Mouse (Mus musculus): ENCODE measurements at regions not wholly inside any gene's neighbourhood (a gene's known extent, or its start where the extent isn't known, plus 50 kb on each side); places are given as distances from the start of the nearest gene placed in this dataset.

DNA sequence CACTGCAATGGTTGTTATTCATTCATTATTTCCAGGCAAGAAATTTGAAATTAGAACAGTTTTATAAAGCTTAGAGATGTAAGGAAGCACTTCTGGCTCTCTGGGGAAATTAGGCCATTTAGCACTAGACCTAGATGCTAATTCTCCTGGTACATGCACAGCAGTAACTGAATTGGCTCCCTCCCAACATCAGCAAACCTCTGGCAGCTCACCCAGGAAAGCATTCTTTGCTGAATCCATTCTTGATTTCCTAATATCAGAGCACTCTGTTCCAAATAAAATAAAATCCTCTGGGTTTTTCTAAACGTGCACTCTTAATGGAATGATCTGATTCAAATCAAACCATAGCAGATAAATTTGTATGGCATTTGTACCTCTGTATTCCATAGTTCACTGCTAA, 203.4 kb upstream of the Syndig1 start:
- no peak overlapping the region for H3K4me3 ChIP-seq
- H3K4me1 ChIP-seq = no peaks in the 10 kb centered on the region
- no peak for DNase-seq (ENCODE audit: low spot score)
- WGBS = 68% methylated on average over 1 of the region's 1 CpGs
- no peaks in the 10 kb centered on the region for H3K9me3 ChIP-seq
- H3K36me3 ChIP-seq (replicated peaks) = no peaks in the 10 kb centered on the region
- H3K27me3 ChIP-seq (replicated peaks; ENCODE audit: low read depth, poor library complexity, severe bottlenecking) = no peaks in the 10 kb centered on the region
- H3K27ac ChIP-seq (replicated peaks) = no peak overlapping the region

DNA sequence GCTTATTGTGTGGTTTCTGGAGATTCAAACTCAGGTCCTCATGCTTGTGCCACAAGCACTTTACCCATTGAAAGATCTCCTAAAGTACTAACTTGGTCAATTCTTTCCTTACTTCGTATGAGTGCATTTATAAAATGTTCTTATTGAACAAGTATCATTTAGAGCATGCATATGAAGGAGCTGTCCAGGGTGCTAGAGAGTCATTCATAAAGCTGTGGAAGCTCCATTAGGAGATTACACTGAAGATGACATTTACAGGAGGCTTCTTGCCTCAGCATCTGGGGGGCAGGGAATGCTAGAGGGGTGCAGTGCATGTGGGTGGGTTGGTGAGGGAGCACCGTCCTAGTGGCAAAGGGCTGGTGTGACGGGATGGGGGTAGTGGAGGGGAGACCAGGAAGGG, 187.8 kb upstream of the Syndig1 start:
- H3K27ac ChIP-seq (replicated peaks) = no peak overlapping the region
- WGBS = 84% methylated on average over 3 of the region's 3 CpGs

DNA sequence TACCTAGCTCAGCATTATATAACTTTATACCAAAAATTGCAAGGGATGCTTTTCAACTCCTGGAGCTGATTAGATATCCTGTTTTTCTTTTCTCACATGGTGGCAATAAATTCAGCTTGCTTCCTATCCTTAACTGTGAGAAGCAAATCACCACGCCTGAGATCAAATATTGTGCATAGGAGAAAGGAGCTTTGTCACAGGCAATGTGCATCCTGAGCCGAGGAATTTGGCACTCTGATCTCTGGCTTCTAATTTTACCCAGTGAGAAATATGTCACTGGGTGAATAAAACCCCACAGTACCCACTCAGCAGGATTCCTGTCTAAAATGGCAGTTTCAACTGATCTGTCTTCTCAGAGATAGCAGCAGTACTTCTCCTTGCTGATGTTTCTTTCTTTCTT, 177.2 kb upstream of the Syndig1 start:
- Histone ChIP-seq H3K4me3 (no peak overlapping the region), H3K9me3 (no peaks in the 10 kb centered on the region), H3K27ac (replicated peaks) (no peak overlapping the region), H3K27me3 (replicated peaks; ENCODE audit: low read depth, poor library complexity, severe bottlenecking) (no peaks in the 10 kb centered on the region), H3K36me3 (replicated peaks) (no peaks in the 10 kb centered on the region), H3K4me1 (no peaks in the 10 kb centered on the region)
- WGBS = 58% methylated on average over 2 of the region's 2 CpGs
- no peak for DNase-seq (ENCODE audit: low spot score)

More for the DNA sequence above, 187.8 kb upstream of the Syndig1 start:
- no peaks in the 10 kb centered on the region for H3K36me3 ChIP-seq (replicated peaks)
- DNase-seq (ENCODE audit: low spot score) = peak; percentile 8
- no peaks in the 10 kb centered on the region for H3K4me1 ChIP-seq
- H3K27me3 ChIP-seq (replicated peaks; ENCODE audit: low read depth, poor library complexity, severe bottlenecking) = no peaks in the 10 kb centered on the region
- H3K4me3 ChIP-seq = no peak overlapping the region
- H3K9me3 ChIP-seq = no peaks in the 10 kb centered on the region

DNA sequence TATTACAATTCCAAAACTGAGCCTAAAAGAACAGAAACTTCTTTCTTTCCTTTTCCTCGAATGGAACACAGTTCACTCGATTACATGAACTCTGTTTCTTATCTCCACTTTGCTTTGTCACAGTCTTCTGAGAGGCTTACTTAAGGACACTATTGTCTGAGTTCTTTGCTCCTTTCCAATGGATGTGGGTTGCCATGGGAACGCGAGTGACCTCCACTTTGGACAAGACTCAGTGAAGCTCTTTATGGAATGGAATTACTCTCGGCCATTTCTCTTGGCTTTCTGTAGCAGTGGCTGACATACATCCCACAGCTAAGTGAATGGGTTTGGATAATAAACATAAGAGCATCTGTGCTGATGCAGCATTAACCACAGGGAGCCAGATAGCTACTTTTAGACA, 167.9 kb upstream of the Syndig1 start:
- Histone ChIP-seq H3K9me3 (no peaks in the 10 kb centered on the region), H3K27ac (replicated peaks) (no peak overlapping the region), H3K27me3 (replicated peaks; ENCODE audit: low read depth, poor library complexity, severe bottlenecking) (no peaks in the 10 kb centered on the region), H3K4me1 (no peaks in the 10 kb centered on the region), H3K36me3 (replicated peaks) (no peaks in the 10 kb centered on the region), H3K4me3 (no peak overlapping the region)
- WGBS = 66% methylated on average over 5 of the region's 5 CpGs
- no peak for DNase-seq (ENCODE audit: low spot score)

DNA sequence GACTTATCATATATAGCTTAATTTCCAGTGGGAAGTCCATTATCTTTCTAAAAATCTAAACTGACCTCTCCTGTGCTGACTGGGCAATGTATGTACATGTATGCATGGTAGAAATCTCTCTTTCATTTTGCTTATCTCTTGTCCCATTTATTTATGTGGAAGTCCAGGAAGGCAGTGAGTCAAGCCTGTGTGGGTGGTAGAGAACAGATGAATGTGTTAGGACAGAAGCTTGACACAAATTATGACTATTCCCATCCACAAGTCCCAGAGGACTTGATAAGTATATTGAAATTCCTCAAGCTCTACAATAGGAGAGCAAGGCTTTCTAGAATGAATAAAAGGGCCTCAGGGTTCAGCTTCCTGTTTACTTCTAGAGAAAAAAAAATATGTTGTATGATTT, 164.6 kb upstream of the Syndig1 start:
- Histone ChIP-seq H3K36me3 (replicated peaks) (no peaks in the 10 kb centered on the region), H3K27ac (replicated peaks) (no peak overlapping the region), H3K4me3 (no peak overlapping the region), H3K27me3 (replicated peaks; ENCODE audit: low read depth, poor library complexity, severe bottlenecking) (no peaks in the 10 kb centered on the region), H3K4me1 (no peaks in the 10 kb centered on the region), H3K9me3 (no peaks in the 10 kb centered on the region)
- no peak for DNase-seq (ENCODE audit: low spot score)

DNA sequence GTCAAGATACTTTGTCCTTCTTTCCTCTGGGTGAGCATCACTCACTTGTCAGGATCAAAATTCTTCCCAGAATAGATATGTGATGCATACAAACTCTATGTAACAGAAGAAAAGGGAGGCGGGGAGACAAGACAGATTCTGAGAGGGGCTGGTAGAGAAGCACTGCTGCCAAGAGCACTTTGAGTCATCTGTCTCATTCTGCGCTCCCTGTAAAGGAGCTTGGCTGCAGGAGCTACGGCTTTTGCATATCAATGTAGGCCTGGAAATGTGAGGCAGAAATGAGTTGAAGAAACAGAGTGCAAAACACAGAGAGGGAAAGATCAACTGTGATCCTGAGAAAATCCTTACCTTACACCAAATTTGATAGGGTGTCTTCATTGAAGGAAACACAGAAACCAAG, 162.6 kb upstream of the Syndig1 start:
- 69% methylated on average over 3 of the region's 3 CpGs for WGBS
- Histone ChIP-seq H3K9me3 (no peaks in the 10 kb centered on the region), H3K4me3 (no peak overlapping the region), H3K36me3 (replicated peaks) (no peaks in the 10 kb centered on the region), H3K27me3 (replicated peaks; ENCODE audit: low read depth, poor library complexity, severe bottlenecking) (no peaks in the 10 kb centered on the region), H3K27ac (replicated peaks) (no peak overlapping the region), H3K4me1 (no peaks in the 10 kb centered on the region)
- no peak for DNase-seq (ENCODE audit: low spot score)

DNA sequence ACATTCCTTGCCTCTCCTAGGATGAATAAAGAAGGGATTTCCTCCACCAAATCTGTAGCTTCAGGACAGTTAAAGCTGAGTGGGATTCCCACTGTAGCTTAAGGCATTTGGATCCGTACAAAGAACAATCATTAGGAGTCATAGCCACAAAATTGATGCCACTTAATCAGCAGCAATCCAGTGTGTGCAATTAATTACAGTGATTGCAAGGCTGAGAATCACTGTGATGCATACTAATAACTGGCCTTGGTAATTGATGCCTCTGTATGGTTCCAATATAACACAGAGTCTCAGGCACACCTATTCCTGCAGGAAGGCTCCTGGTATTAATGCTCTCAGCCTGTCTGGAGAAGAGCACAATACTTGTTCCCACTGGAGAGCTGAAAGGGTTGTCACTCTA, 157.1 kb upstream of the Syndig1 start:
- DNase-seq (ENCODE audit: low spot score) = no peak
- Histone ChIP-seq H3K9me3 (no peaks in the 10 kb centered on the region), H3K4me3 (no peak overlapping the region), H3K27me3 (replicated peaks; ENCODE audit: low read depth, poor library complexity, severe bottlenecking) (no peaks in the 10 kb centered on the region), H3K4me1 (no peaks in the 10 kb centered on the region), H3K36me3 (replicated peaks) (no peaks in the 10 kb centered on the region), H3K27ac (replicated peaks) (no peak overlapping the region)
- WGBS = 72% methylated on average over 1 of the region's 1 CpGs

DNA sequence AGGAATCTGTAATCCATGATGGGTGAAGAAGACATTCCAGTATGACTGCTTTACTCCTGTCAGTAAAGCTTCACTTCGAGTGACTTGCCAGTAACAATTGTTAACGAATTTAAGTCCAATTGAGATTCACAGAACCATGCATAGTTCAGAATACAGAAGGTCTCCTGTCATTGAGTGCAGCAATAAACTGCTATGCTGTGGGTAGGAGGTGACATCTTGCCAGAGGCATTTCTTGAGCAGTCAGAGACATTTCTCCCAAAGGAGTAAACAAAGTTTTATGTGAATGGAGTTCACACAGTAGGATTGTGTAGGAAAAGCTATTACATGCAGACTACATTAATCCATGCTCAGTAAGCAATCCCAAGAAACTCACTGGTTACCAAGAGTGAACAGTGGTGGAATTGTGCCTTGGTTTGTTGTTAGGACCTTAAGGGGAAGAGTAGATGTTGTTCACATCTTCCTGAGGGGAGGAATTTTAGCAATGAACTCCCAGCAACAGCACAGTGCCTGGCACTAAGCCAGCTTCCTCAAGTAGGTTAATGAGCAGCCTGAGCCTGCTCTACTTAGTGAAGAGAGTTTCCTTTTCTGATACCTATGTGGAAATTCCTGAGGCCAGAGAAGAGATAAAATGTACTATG, 149.1 kb upstream of the Syndig1 start:
- WGBS = 67% methylated on average over 2 of the region's 2 CpGs
- no peak for DNase-seq (ENCODE audit: low spot score)

DNA sequence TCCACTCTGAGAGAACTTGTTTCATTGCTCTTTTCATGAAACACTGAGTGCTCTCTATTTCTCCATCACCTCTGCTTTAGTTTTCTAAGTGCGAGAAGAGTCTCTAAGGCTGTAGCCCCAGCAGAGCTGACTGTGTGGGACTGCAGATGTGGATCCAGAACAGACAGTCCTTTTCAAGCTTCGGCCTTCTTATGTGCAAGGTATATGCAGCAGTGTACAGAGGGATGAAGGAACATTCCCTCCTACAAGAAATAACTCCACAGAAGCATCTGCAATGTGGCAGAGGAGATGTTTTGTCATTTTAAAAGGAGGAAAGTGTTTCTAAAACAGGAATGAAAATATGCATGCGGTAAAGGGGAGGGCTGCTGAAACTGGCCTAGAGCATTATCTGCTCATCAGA, 106.7 kb upstream of the Syndig1 start:
- DNase-seq (ENCODE audit: low spot score) = no peak
- H3K36me3 ChIP-seq (replicated peaks) = no peaks in the 10 kb centered on the region
- H3K27me3 ChIP-seq (replicated peaks; ENCODE audit: low read depth, poor library complexity, severe bottlenecking) = no peaks in the 10 kb centered on the region
- no peaks in the 10 kb centered on the region for H3K9me3 ChIP-seq
- 89% methylated on average over 3 of the region's 3 CpGs for WGBS
- no peak overlapping the region for H3K4me3 ChIP-seq
- no peak overlapping the region for H3K27ac ChIP-seq (replicated peaks)
- no peaks in the 10 kb centered on the region for H3K4me1 ChIP-seq

More for the DNA sequence above, 149.1 kb upstream of the Syndig1 start:
- Histone ChIP-seq H3K27ac (replicated peaks) (no peak overlapping the region), H3K4me1 (no peaks in the 10 kb centered on the region), H3K36me3 (replicated peaks) (no peaks in the 10 kb centered on the region), H3K4me3 (no peak overlapping the region), H3K9me3 (no peaks in the 10 kb centered on the region), H3K27me3 (replicated peaks; ENCODE audit: low read depth, poor library complexity, severe bottlenecking) (no peaks in the 10 kb centered on the region)

DNA sequence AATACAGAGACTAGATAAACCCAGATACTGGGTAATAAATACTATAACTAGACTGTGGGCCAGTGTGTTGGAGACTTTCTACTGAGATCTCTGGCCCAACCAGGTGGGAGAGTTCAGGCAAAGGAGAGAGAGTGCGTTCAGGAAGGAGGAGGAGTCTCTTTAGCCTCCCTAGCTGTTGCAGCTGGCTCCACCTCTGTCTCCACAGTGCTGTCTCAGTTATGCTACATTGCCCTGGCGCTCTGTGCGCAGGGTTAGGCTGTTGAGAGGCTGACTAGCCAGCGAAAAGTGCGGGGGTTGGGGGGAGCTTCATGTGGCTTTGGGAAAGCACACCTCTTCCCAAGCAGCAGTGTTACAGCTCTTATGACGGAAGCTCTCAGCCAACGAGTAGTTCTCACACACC, 104.7 kb upstream of the Syndig1 start:
- no peak overlapping the region for H3K4me3 ChIP-seq
- no peaks in the 10 kb centered on the region for H3K36me3 ChIP-seq (replicated peaks)
- H3K27ac ChIP-seq (replicated peaks) = no peak overlapping the region
- no peaks in the 10 kb centered on the region for H3K27me3 ChIP-seq (replicated peaks; ENCODE audit: low read depth, poor library complexity, severe bottlenecking)
- 23% methylated on average over 7 of the region's 7 CpGs for WGBS
- DNase-seq (ENCODE audit: low spot score) = peak; percentile 12
- no peaks in the 10 kb centered on the region for H3K9me3 ChIP-seq
- H3K4me1 ChIP-seq = no peaks in the 10 kb centered on the region

DNA sequence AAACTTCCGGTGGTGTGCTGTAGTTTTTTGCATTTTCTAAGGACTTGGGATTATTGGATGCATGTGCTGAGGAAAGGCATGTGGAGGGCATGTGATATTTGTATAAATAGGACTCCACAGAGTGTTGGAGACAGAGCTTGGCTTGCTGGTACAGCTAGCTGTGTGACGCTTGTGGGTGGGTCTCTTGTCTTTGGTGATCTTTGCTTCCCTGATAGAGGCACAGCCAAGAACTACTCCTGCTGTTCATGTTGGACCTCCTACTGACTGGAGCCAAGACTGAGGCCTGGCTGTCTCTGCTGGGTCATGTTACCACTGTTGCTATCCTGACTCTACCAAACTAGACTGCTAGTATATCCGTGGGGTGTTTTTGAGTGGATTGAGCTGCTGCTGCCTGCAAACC, 103.1 kb upstream of the Syndig1 start:
- Histone ChIP-seq H3K36me3 (replicated peaks) (no peaks in the 10 kb centered on the region), H3K9me3 (no peaks in the 10 kb centered on the region), H3K27ac (replicated peaks) (no peak overlapping the region), H3K4me3 (no peak overlapping the region), H3K27me3 (replicated peaks; ENCODE audit: low read depth, poor library complexity, severe bottlenecking) (no peaks in the 10 kb centered on the region), H3K4me1 (no peaks in the 10 kb centered on the region)
- 83% methylated on average over 3 of the region's 3 CpGs for WGBS
- no peak for DNase-seq (ENCODE audit: low spot score)

DNA sequence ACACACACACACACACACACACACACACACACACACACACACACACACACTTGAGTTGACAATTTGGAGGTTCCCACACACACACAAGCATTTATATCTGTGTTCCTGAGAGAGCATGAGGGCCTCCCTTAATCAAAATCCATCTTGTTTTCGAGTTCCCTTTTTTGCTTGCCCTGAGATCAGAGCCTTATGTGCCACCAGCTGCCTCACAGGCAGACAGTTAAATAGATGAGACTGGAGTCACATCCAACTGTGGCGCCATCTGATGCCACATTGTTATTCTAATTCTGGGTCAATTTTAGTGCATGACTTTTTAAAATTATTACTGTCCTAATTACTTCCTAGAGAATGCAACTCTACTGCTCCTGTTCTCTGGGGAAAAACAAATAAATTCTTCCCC, 91.2 kb upstream of the Syndig1 start:
- Histone ChIP-seq H3K27me3 (replicated peaks; ENCODE audit: low read depth, poor library complexity, severe bottlenecking) (no peaks in the 10 kb centered on the region), H3K27ac (replicated peaks) (no peak overlapping the region), H3K9me3 (no peaks in the 10 kb centered on the region), H3K36me3 (replicated peaks) (no peaks in the 10 kb centered on the region), H3K4me1 (no peaks in the 10 kb centered on the region), H3K4me3 (no peak overlapping the region)
- DNase-seq (ENCODE audit: low spot score) = no peak
- 74% methylated on average over 2 of the region's 2 CpGs for WGBS

DNA sequence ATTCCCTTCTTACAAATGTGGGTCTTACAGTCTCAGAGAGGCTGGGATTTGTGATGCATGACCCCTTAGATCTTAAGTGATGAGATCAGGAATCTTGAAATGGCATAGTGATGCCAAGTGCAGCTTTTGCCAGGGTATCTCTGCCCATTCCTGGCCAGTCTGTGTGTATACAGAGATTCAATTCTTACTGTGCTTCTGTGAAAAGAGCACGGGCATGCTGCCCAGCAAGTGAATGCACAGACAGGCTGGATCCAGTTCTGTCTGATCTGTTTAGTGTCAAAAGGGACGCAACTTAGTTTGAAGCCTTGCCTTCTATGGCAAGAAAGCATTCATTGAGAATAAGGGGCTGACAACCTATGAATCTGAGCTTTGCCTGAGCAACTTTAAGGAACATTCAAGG, 89.1 kb upstream of the Syndig1 start:
- Histone ChIP-seq H3K9me3 (no peaks in the 10 kb centered on the region), H3K4me3 (no peak overlapping the region), H3K27me3 (replicated peaks; ENCODE audit: low read depth, poor library complexity, severe bottlenecking) (no peaks in the 10 kb centered on the region), H3K36me3 (replicated peaks) (no peaks in the 10 kb centered on the region), H3K27ac (replicated peaks) (no peak overlapping the region), H3K4me1 (no peaks in the 10 kb centered on the region)
- DNase-seq (ENCODE audit: low spot score) = no peak
- 86% methylated on average over 2 of the region's 2 CpGs for WGBS

DNA sequence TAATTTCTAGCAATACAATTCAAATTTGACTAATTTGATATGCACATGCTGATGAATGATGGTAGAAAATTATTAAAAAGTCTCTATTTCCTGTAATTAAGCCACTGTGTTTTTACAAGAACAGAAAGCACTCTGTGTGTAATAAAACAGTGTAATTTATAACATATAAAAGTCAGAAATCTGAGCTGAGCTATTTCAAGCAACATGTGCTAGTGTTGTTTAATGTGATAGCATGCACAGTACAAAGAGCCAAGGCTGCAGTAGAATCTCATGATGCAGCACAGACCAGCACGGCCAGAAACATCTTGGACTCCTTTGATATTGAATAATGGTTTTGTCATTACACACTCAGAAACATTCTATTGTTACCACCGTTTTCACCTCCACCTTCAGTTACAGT, 86.3 kb upstream of the Syndig1 start:
- Histone ChIP-seq H3K27me3 (replicated peaks; ENCODE audit: low read depth, poor library complexity, severe bottlenecking) (no peaks in the 10 kb centered on the region), H3K27ac (replicated peaks) (no peak overlapping the region), H3K36me3 (replicated peaks) (no peaks in the 10 kb centered on the region), H3K9me3 (no peaks in the 10 kb centered on the region), H3K4me1 (no peaks in the 10 kb centered on the region), H3K4me3 (no peak overlapping the region)
- DNase-seq (ENCODE audit: low spot score) = no peak
- 87% methylated on average over 2 of the region's 2 CpGs for WGBS

All from embryonic facial prominence, embryonic 10.5 days (tissue).